ENCODE assay signal across 9 mouse cellular contexts in the genomic region with DNA sequence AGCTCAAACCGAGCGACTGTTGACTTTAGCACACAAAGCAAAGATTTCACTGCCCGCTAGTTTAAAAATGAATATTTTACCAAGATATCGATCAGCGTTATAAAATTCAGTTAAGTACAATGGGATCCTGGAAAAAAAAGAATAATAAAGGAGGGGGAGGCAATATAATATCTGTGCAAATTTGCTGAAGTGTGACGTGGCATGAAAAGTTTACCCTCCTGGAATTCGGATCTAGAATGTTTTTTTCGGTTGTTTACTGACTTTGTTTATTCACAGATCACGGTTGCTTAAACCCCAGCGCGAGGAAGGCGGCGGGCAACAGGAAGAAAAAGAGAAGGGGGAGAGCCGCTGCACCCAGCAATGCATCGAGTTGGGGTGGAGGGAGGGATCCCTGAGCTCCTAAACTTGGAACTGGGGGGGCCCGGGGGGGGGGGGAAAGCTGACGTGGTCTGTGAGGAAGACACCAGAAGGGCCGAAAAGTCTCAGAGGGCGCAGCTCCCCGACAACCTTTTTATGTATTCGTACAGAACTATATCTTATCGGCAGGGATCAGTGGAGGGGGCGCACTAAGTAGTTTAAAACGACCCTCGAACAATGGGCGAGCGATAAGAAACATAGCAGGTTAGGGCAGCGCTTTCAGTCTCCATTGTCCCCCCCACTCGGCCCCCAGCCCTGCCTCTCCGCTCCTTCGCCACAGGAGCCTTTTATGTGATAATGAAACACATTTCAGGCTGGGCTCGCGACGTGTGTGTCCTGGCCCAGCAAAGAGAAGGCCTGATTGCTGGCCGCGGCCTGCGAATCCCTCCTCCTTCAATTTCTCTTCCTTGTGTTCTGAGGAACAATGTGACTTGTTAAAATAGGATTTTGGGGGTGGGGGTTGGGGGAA. TPM values are rescaled to one million over a fixed set of nuclear protein-coding genes. Genes with fewer than 3 reads are reported as not detected.
DNase-seq lines count a peak whose midpoint lies in the region; ATAC-seq and TF ChIP-seq lines count a peak whose summit lies in the region.
"Had no signal": no experiment of that assay in that cellular context is flagged by ENCODE, and none has a peak within 500 bp of the region (broad histone marks: within the 10 kb centered on the region; RNA-seq: fewer than 3 reads in every experiment).

No protein-coding gene starts in this region.

- ATAC-seq in hindbrain, embryonic 14.5 days (ENCODE audit: low FRiP score): no peak
- ATAC-seq in neural tube, embryonic 11.5 days (ENCODE audit: insufficient read depth, low FRiP score, low TSS enrichment): no peak

- peaks cover 4% of the 10 kb centered on the region; the same call in 1 of the 2 replicates for H3K27me3 ChIP-seq in kidney, adult 2 months (replicated peaks; ENCODE audit: control insufficient read depth, insufficient read depth, low read length)
- H3K27me3 ChIP-seq in hindbrain, embryonic 14.5 days (ENCODE audit: control insufficient read depth, insufficient read depth, low read length): peaks cover 97% of the 10 kb centered on the region
- peaks cover 99% of the 10 kb centered on the region for H3K27me3 ChIP-seq in neural tube, embryonic 11.5 days (ENCODE audit: control insufficient read depth, insufficient read depth, low read length)

- no peak for TF ChIP-seq CTCF in kidney, adult 2 months (conservative IDR thresholded peaks at IDR 0.05; ENCODE audit: insufficient read depth, insufficient read length, low read depth, low read length)

- no peaks in the 10 kb centered on the region for H3K9me3 ChIP-seq in hindbrain, embryonic 14.5 days (ENCODE audit: control insufficient read depth, low read length)
- H3K9me3 ChIP-seq in neural tube, embryonic 11.5 days (ENCODE audit: control insufficient read depth, low read length): no peaks in the 10 kb centered on the region

- no peak overlapping the region for H3K27ac ChIP-seq in kidney, adult 2 months (ENCODE audit: insufficient read depth, low read depth, low read length)
- H3K27ac ChIP-seq in hindbrain, embryonic 14.5 days: no peak overlapping the region
- H3K27ac ChIP-seq in neural tube, embryonic 11.5 days (ENCODE audit: low read depth, low read length): no peak overlapping the region

- peaks cover 4% of the 10 kb centered on the region; the same call in 1 of the 2 replicates for H3K4me1 ChIP-seq in kidney, adult 2 months (ENCODE audit: control insufficient read depth, insufficient read depth, low read length)
- H3K4me1 ChIP-seq in hindbrain, embryonic 14.5 days (replicated peaks; ENCODE audit: control insufficient read depth, insufficient read depth, low read length): no peaks in the 10 kb centered on the region
- H3K4me1 ChIP-seq in neural tube, embryonic 11.5 days (ENCODE audit: control insufficient read depth, insufficient read depth, low read length): no peaks in the 10 kb centered on the region

- no peak overlapping the region for H3K4me3 ChIP-seq in kidney, adult 2 months (ENCODE audit: insufficient read depth, low read depth, low read length)
- no peak overlapping the region for H3K4me3 ChIP-seq in hindbrain, embryonic 14.5 days (replicated peaks; ENCODE audit: low read length)
- H3K4me3 ChIP-seq in neural tube, embryonic 11.5 days (ENCODE audit: low read depth, low read length): no peak overlapping the region

- peak; percentile 10 for DNase-seq in kidney, adult 2 months
- DNase-seq in kidney, adult 11 months: no peak
- DNase-seq in R1 (ENCODE audit: low read depth, low spot score): peak; percentile 55
- no peak for DNase-seq in hindbrain, embryonic 14.5 days (ENCODE audit: low spot score)
- DNase-seq in neural tube, embryonic 11.5 days (ENCODE audit: low spot score): peak; percentile 53
- no peak for DNase-seq in frontal cortex, postnatal 25 days (ENCODE audit: low spot score in 2 of 2)
- no peak for DNase-seq in urinary bladder, adult 2 months (ENCODE audit: low spot score)
- DNase-seq: gastrocnemius, postnatal 10 days; thymus, postnatal 4 days had no signal

- no peak for TF ChIP-seq POLR2A in kidney, adult 2 months (IDR thresholded peaks at IDR 0.05; ENCODE audit: low read depth, low read length)

- WGBS in kidney, adult 2 months: 6% methylated on average over 37 of the region's 37 CpGs
- WGBS in hindbrain, embryonic 14.5 days: under 1% methylated on average over 37 of the region's 37 CpGs
- under 1% methylated on average over 36 of the region's 37 CpGs for WGBS in neural tube, embryonic 11.5 days

- H3K4me2 ChIP-seq in hindbrain, embryonic 14.5 days (replicated peaks): 0 out of 2 replicates have a peak overlapping the region, but pooled peaks have one; percentile 4
- no peak overlapping the region for H3K4me2 ChIP-seq in neural tube, embryonic 11.5 days (ENCODE audit: low read depth)

- no peaks in the 10 kb centered on the region for H3K36me3 ChIP-seq in kidney, adult 2 months (ENCODE audit: control insufficient read depth, insufficient read depth, low read length)
- H3K36me3 ChIP-seq in hindbrain, embryonic 14.5 days (replicated peaks; ENCODE audit: control insufficient read depth, insufficient read depth): no peaks in the 10 kb centered on the region
- H3K36me3 ChIP-seq in neural tube, embryonic 11.5 days (ENCODE audit: control insufficient read depth, insufficient read depth, low read length): no peaks in the 10 kb centered on the region

- H3K9ac ChIP-seq in hindbrain, embryonic 14.5 days: no peak overlapping the region
- no peak overlapping the region for H3K9ac ChIP-seq in neural tube, embryonic 11.5 days (ENCODE audit: low read length)

RNA-seq across cellular contexts. Expression of a gene that starts 6.3 kb away (rescaled TPM):
- 0.07 TPM in 1 of 2 replicates, not detected in the other for polyA plus RNA-seq in kidney, adult 2 months (2012; rRNA removed)
- 2.1 and 2.2 TPM in 2 replicates for polyA plus RNA-seq in hindbrain, embryonic 14.5 days (2014; fragmentation: Nextera tagmentation; extraction: Ambion mirVana)
- 4.0 and 4.1 TPM in 2 replicates for polyA plus RNA-seq in neural tube, embryonic 11.5 days (2014; fragmentation: Nextera tagmentation; extraction: Ambion mirVana)
- polyA plus RNA-seq in urinary bladder, adult 2 months (2012; rRNA removed): 0.03 and 0.21 TPM in 2 replicates

Comparison
In these comparisons a context has a peak if more than half of its experiments do, and no peak if none do; other contexts are left out.
1. DNase-seq: peak in kidney, adult 2 months (single experiment), R1 (single experiment) and neural tube, embryonic 11.5 days (single experiment); none in kidney, adult 11 months (single experiment), hindbrain, embryonic 14.5 days (single experiment), frontal cortex, postnatal 25 days (0 of 2) and urinary bladder, adult 2 months (single experiment).